Mouse (Mus musculus) myocyte (in vitro differentiated cells): ENCODE results near the gene Stoml1.

Experiments
- POLR2A ChIP-seq: IDR thresholded peaks from one replicate; pipeline ENCODE4 v1.6.1; 2011; ENCODE audit warnings: low read depth, mild to moderate bottlenecking, control low read depth, moderate library complexity; ENCODE audit not compliant: insufficient read length
- USF1 ChIP-seq: IDR thresholded peaks from one replicate; pipeline ENCODE4 v1.6.1; 2011; ENCODE audit warnings: low read depth, mild to moderate bottlenecking, control low read depth, moderate library complexity

DNA sequence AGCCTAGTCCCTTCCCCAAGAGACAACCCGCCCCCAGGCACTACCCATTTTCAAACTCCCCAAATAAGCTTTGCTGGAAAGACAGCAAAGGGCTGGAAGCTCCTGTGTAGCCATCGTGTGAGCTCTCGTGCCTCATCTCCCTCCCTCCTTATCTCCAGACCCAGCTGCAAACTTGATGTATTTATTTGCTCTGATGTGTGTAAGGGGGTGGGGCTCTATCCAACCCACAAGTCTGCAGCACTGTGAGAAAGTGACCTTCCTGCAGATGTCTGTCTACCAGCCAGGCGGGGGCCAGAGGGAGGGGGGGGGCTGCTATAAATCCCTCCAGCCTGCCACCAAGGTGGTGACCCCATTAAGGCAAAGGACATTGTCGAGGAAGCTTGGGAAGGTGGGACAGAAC is 39.1 kb upstream of the Stoml1 start:
- no peak for TF ChIP-seq POLR2A
- no peak for TF ChIP-seq USF1
